Mouse (Mus musculus) cortical plate, adult 2 months (tissue): Measurements from ENCODE around the gene Nphs1.

Experiments used
- CTCF ChIP-seq: fragments of 200-500 bp; IDR thresholded peaks from 2 replicates; pipeline ENCODE4 v1.5.1; 2011; ENCODE audit warnings: mild to moderate bottlenecking, control low read depth, low read length; ENCODE audit not compliant: insufficient read depth; ENCODE audit errors: extremely low read depth
- POLR2A ChIP-seq: fragments of 200-500 bp; IDR thresholded peaks from 2 replicates; pipeline ENCODE4 v1.6.1; 2011; ENCODE audit warnings: mild to moderate bottlenecking, low read length, control low read depth; ENCODE audit not compliant: insufficient read depth; ENCODE audit errors: extremely low read depth

GRCm38 (mm10) chr7:30453766-30454165, 4.3 kb upstream of the Nphs1 start:
- TF ChIP-seq CTCF: no peak
- no peak for TF ChIP-seq POLR2A
